In genomic region chr10:126962271-126962965, GRCm38 (mm10) we compare ENCODE assay signal across 8 mouse cellular contexts. TPM values are rescaled to one million over a fixed set of nuclear protein-coding genes. Genes with fewer than 3 reads are reported as not detected.
DNase-seq lines count a peak whose midpoint lies in the region; ATAC-seq lines count a peak whose summit lies in the region.

No protein-coding gene starts in this region.

- intact Hi-C loops in left cerebral cortex, postnatal 4 days (cut with DNase I): no loop called here

- H3K9me3 ChIP-seq in forebrain, embryonic 16.5 days (ENCODE audit: control insufficient read depth, low read length): no peaks in the 10 kb centered on the region
- no peaks in the 10 kb centered on the region for H3K9me3 ChIP-seq in hindbrain, embryonic 13.5 days

- peaks cover 17% of the 10 kb centered on the region for H3K4me1 ChIP-seq in forebrain, embryonic 16.5 days (replicated peaks; ENCODE audit: control insufficient read depth, insufficient read depth, low read length)
- peaks cover 16% of the 10 kb centered on the region for H3K4me1 ChIP-seq in hindbrain, embryonic 13.5 days (replicated peaks)

- H3K27ac ChIP-seq in forebrain, embryonic 16.5 days (ENCODE audit: low read length): peak overlapping the region; percentile 91
- 0 out of 2 replicates have a peak overlapping the region, but pooled peaks have one; percentile 4 for H3K27ac ChIP-seq in hindbrain, embryonic 13.5 days

- H3K4me2 ChIP-seq in forebrain, embryonic 16.5 days (ENCODE audit: low read length): peak overlapping the region; percentile 19; the same call in 1 of the 2 replicates
- 0 out of 2 replicates have a peak overlapping the region, but pooled peaks have one; percentile 2 for H3K4me2 ChIP-seq in hindbrain, embryonic 13.5 days

- ATAC-seq in forebrain, embryonic 16.5 days: peak; percentile 43
- no peak for ATAC-seq in hindbrain, embryonic 13.5 days (ENCODE audit: low FRiP score)
- ATAC-seq in erythroblast, adult 5-6 weeks (replicated peaks; ENCODE audit: low FRiP score, poor library complexity, severe bottlenecking): no peak

- no peak overlapping the region for H3K9ac ChIP-seq in forebrain, embryonic 16.5 days (replicated peaks; ENCODE audit: low read depth, low read length)
- no peak overlapping the region for H3K9ac ChIP-seq in hindbrain, embryonic 13.5 days

- 23% methylated on average over 15 of the region's 15 CpGs for WGBS in forebrain, embryonic 16.5 days
- 24% methylated on average over 15 of the region's 15 CpGs for WGBS in hindbrain, embryonic 13.5 days

- H3K4me3 ChIP-seq in forebrain, embryonic 16.5 days (replicated peaks; ENCODE audit: low read length): no peak overlapping the region
- no peak overlapping the region for H3K4me3 ChIP-seq in hindbrain, embryonic 13.5 days

- DNase-seq in heart, adult 11 months: peak; percentile 98
- DNase-seq in heart, adult 8-10 months (ENCODE audit: low spot score): no peak
- DNase-seq in cerebellum, adult 18-20 months: peak; percentile 82 to 85
- DNase-seq in left cerebral cortex, postnatal 4 days: peak; percentile 57
- DNase-seq in neural tube, embryonic 10.5 days (ENCODE audit: extremely low spot score, low spot score): peak; percentile 53

- no peaks in the 10 kb centered on the region for H3K36me3 ChIP-seq in forebrain, embryonic 16.5 days (ENCODE audit: control insufficient read depth, insufficient read depth)
- H3K36me3 ChIP-seq in hindbrain, embryonic 13.5 days: no peaks in the 10 kb centered on the region

- H3K27me3 ChIP-seq in forebrain, embryonic 16.5 days (replicated peaks; ENCODE audit: control insufficient read depth, insufficient read depth, low read length): no peaks in the 10 kb centered on the region
- H3K27me3 ChIP-seq in hindbrain, embryonic 13.5 days: peaks cover 83% of the 10 kb centered on the region

RNA-seq across cellular contexts. Expression of gene Ctdsp2, which starts 16.1 kb away (rescaled TPM):
- 100 to 1,000 TPM in 2 of 4 experiments, 10 to 100 TPM in 2; 84.6 to 110 (median 95.0) TPM for total RNA-seq in heart, adult 8-10 months (2022)
- polyA plus RNA-seq in forebrain, embryonic 16.5 days (2015; fragmentation: Nextera tagmentation; extraction: Ambion mirVana): 22.9 and 27.6 TPM in 2 replicates
- 18.9 and 19.8 TPM in 2 replicates for polyA plus RNA-seq in hindbrain, embryonic 13.5 days (2015; fragmentation: Nextera tagmentation; extraction: Ambion mirVana)
- total RNA-seq in left cerebral cortex, postnatal 4 days (2021): 10 to 100 TPM; 57.6 to 61.4 TPM
- 19.6 and 29.3 TPM in 2 replicates for total RNA-seq in erythroblast, adult 5-6 weeks (2015; ENCODE audit: low replicate concordance)
- 16.5 and 20.9 TPM in 2 replicates for total RNA-seq in erythroblast, adult 5-6 weeks (2017; ENCODE audit: low replicate concordance)

RNA-seq across cellular contexts. Expression of gene Avil, which starts 38.1 kb away (rescaled TPM):
- total RNA-seq in heart, adult 8-10 months (2022): under 1 TPM; 0.32 to 0.87 (median 0.42) TPM
- 0.15 and 0.40 TPM in 2 replicates for polyA plus RNA-seq in forebrain, embryonic 16.5 days (2015; fragmentation: Nextera tagmentation; extraction: Ambion mirVana)
- 5.5 and 5.9 TPM in 2 replicates for polyA plus RNA-seq in hindbrain, embryonic 13.5 days (2015; fragmentation: Nextera tagmentation; extraction: Ambion mirVana)
- total RNA-seq in left cerebral cortex, postnatal 4 days (2021): under 1 TPM; 0.12 to 0.16 TPM
- total RNA-seq in erythroblast, adult 5-6 weeks (2015; ENCODE audit: low replicate concordance): not detected in 2 replicates
- not detected in 2 replicates for total RNA-seq in erythroblast, adult 5-6 weeks (2017; ENCODE audit: low replicate concordance)
